Comparison of ENCODE assay signal across 10 mouse cellular contexts in genomic region chr11:6030650-6031049, GRCm38 (mm10). TPM values are rescaled to one million over a fixed set of nuclear protein-coding genes. Genes with fewer than 3 reads are reported as not detected.
DNase-seq lines count a peak whose midpoint lies in the region; ATAC-seq lines count a peak whose summit lies in the region.
"Had no signal": no experiment of that assay in that cellular context is flagged by ENCODE, and none has a peak within 500 bp of the region (broad histone marks: within the 10 kb centered on the region; RNA-seq: fewer than 3 reads in every experiment).

No protein-coding gene starts in this region.

- H3K27ac ChIP-seq in hindbrain, embryonic 15.5 days (replicated peaks), result peak overlapping the region; percentile 68
- H3K27ac ChIP-seq in hindbrain, embryonic 11.5 days (ENCODE audit: low read depth, low read length), result no peak overlapping the region
- 0 out of 2 replicates have a peak overlapping the region, but pooled peaks have one; percentile 34 for H3K27ac ChIP-seq in midbrain, embryonic 15.5 days
- H3K27ac ChIP-seq: embryonic facial prominence, embryonic 13.5 days; liver, embryonic 13.5 days had no signal

- no peak overlapping the region for H3K4me3 ChIP-seq in hindbrain, embryonic 15.5 days
- H3K4me3 ChIP-seq in hindbrain, embryonic 11.5 days (ENCODE audit: low read depth, low read length), result no peak overlapping the region
- no peak overlapping the region for H3K4me3 ChIP-seq in midbrain, embryonic 15.5 days
- H3K4me3 ChIP-seq: embryonic facial prominence, embryonic 13.5 days; liver, embryonic 13.5 days had no signal

- ATAC-seq in hindbrain, embryonic 15.5 days (ENCODE audit: low FRiP score, low read depth), result peak; percentile 77
- no peak for ATAC-seq in hindbrain, embryonic 11.5 days (ENCODE audit: low FRiP score)
- ATAC-seq in midbrain, embryonic 15.5 days (replicated peaks), result peak; percentile 9; the same call in 1 of the 2 replicates
- ATAC-seq in megakaryocyte, adult 5-6 weeks (ENCODE audit: poor library complexity, severe bottlenecking), result no peak

- no peak overlapping the region for H3K4me2 ChIP-seq in hindbrain, embryonic 15.5 days
- no peak overlapping the region for H3K4me2 ChIP-seq in hindbrain, embryonic 11.5 days (replicated peaks; ENCODE audit: low read depth, low read length)
- no peak overlapping the region for H3K4me2 ChIP-seq in midbrain, embryonic 15.5 days
- H3K4me2 ChIP-seq: embryonic facial prominence, embryonic 13.5 days; liver, embryonic 13.5 days had no signal

- H3K9me3 ChIP-seq in hindbrain, embryonic 15.5 days, result no peaks in the 10 kb centered on the region
- no peaks in the 10 kb centered on the region for H3K9me3 ChIP-seq in hindbrain, embryonic 11.5 days (ENCODE audit: control insufficient read depth, low read length)
- no peaks in the 10 kb centered on the region for H3K9me3 ChIP-seq in midbrain, embryonic 15.5 days
- H3K9me3 ChIP-seq: embryonic facial prominence, embryonic 13.5 days; liver, embryonic 13.5 days had no signal

- 80% methylated on average over 6 of the region's 6 CpGs for WGBS in hindbrain, embryonic 15.5 days
- 91% methylated on average over 6 of the region's 6 CpGs for WGBS in hindbrain, embryonic 11.5 days
- WGBS in midbrain, embryonic 15.5 days, result 80% methylated on average over 6 of the region's 6 CpGs

- peaks cover 23% of the 10 kb centered on the region for H3K4me1 ChIP-seq in hindbrain, embryonic 15.5 days (replicated peaks)
- H3K4me1 ChIP-seq in hindbrain, embryonic 11.5 days (replicated peaks; ENCODE audit: control insufficient read depth, insufficient read depth, low read length), result no peaks in the 10 kb centered on the region
- H3K4me1 ChIP-seq in midbrain, embryonic 15.5 days, result no peaks in the 10 kb centered on the region
- H3K4me1 ChIP-seq: embryonic facial prominence, embryonic 13.5 days; liver, embryonic 13.5 days had no signal

- H3K36me3 ChIP-seq in hindbrain, embryonic 15.5 days, result no peaks in the 10 kb centered on the region
- H3K36me3 ChIP-seq in hindbrain, embryonic 11.5 days (ENCODE audit: control insufficient read depth, insufficient read depth, low read length), result no peaks in the 10 kb centered on the region
- H3K36me3 ChIP-seq in midbrain, embryonic 15.5 days (replicated peaks), result no peaks in the 10 kb centered on the region
- H3K36me3 ChIP-seq: embryonic facial prominence, embryonic 13.5 days; liver, embryonic 13.5 days had no signal

- H3K9ac ChIP-seq in hindbrain, embryonic 15.5 days, result no peak overlapping the region
- no peak overlapping the region for H3K9ac ChIP-seq in hindbrain, embryonic 11.5 days (ENCODE audit: low read depth, low read length)
- no peak overlapping the region for H3K9ac ChIP-seq in midbrain, embryonic 15.5 days
- H3K9ac ChIP-seq: embryonic facial prominence, embryonic 13.5 days; liver, embryonic 13.5 days had no signal

- H3K27me3 ChIP-seq in hindbrain, embryonic 15.5 days, result no peaks in the 10 kb centered on the region
- H3K27me3 ChIP-seq in hindbrain, embryonic 11.5 days (ENCODE audit: control insufficient read depth, insufficient read depth, low read length), result no peaks in the 10 kb centered on the region
- H3K27me3 ChIP-seq in midbrain, embryonic 15.5 days (replicated peaks), result no peaks in the 10 kb centered on the region
- H3K27me3 ChIP-seq: embryonic facial prominence, embryonic 13.5 days; liver, embryonic 13.5 days had no signal

- no peak for DNase-seq in hindbrain, embryonic 11.5 days (ENCODE audit: low spot score)
- DNase-seq in MN1 (ENCODE audit: low spot score), result peak; percentile 88
- DNase-seq in cerebellum, adult 9-11 months, result peak; percentile 97
- peak; percentile 45 to 69 for DNase-seq in heart, adult 9 months (ENCODE audit: low spot score in 2 of 2)
- no peak for DNase-seq in embryo, embryonic 10 days (ENCODE audit: low spot score)
- DNase-seq: liver, embryonic 13.5 days had no signal

RNA-seq across cellular contexts. Expression of gene Camk2b, which starts 35.5 kb away (rescaled TPM):
- 125 and 145 TPM in 2 replicates for polyA plus RNA-seq in hindbrain, embryonic 15.5 days (2015; fragmentation: Nextera tagmentation; extraction: Ambion mirVana)
- polyA plus RNA-seq in hindbrain, embryonic 11.5 days (2014; fragmentation: Nextera tagmentation; extraction: Ambion mirVana), result 3.4 and 3.6 TPM in 2 replicates
- 134 and 147 TPM in 2 replicates for polyA plus RNA-seq in midbrain, embryonic 15.5 days (2015; fragmentation: Nextera tagmentation; extraction: Ambion mirVana)
- total RNA-seq in megakaryocyte, adult 5-6 weeks (2015), result 0.38 and 0.71 TPM in 2 replicates
- 0.59 and 1.3 TPM in 2 replicates for total RNA-seq in megakaryocyte, adult 5-6 weeks (2017)

Comparison
In these comparisons a context has a peak if more than half of its experiments do, and no peak if none do; other contexts are left out.
1. ATAC-seq: peak in hindbrain, embryonic 15.5 days (single experiment) and midbrain, embryonic 15.5 days (single experiment); none in hindbrain, embryonic 11.5 days (single experiment) and megakaryocyte, adult 5-6 weeks (single experiment).
2. RNA of gene Camk2b, which starts 35.5 kb away (polyA plus RNA-seq): 134 to 147 TPM in midbrain, embryonic 15.5 days and 125 to 145 TPM in hindbrain, embryonic 15.5 days; 3.4 to 3.6 TPM in hindbrain, embryonic 11.5 days; every median in the first group is over 10 times any median in the second.
3. DNase-seq: peak in MN1 (single experiment), cerebellum, adult 9-11 months (single experiment) and heart, adult 9 months (2 of 2); none in hindbrain, embryonic 11.5 days (single experiment) and embryo, embryonic 10 days (single experiment).